Mouse (Mus musculus): ENCODE results near the gene Lifr.

GRCm38 (mm10) chr15:7201421-7202380 is 111.3 kb downstream of the Lifr start:
- TF ChIP-seq CTCF (IDR thresholded peaks at IDR 0.05; ENCODE audit: low read depth) (no peak), EP300 (IDR thresholded peaks at IDR 0.05; ENCODE audit: low read depth) (no peak)
